Mouse (Mus musculus) erythroblast, embryonic 14.5 days (primary cell): ENCODE results near the gene Oaz3.

Experiments
- GATA1 ChIP-seq: IDR thresholded peaks from 2 replicates; pipeline ENCODE4 v1.6.1; 2012; ENCODE audit warnings: low read length, inconsistent platforms, mixed read lengths
- TAL1 ChIP-seq: IDR thresholded peaks from 3 replicates; pipeline ENCODE4 v1.6.1; 2012; ENCODE audit warnings: low read length, inconsistent platforms, mixed read lengths

DNA sequence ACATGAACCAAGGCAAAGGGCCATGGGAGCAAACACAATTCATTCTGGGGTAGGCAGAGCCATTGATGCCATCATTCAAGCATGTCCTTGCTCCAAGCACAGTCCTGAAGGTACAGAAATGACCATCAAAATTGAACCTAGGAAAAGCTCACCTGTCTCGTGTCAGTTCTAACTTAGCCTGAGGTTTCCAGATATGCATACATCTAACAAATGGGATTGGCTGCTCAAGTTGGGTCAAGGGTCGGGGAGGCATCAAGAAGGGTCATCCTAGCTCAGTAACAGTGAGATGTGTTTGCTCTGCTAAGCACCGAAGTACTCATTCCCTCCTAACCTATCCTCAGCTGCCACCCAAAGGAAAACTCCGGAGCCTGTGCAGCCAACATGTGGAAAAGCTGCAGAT is 46.9 kb downstream of the Oaz3 start:
- TF ChIP-seq GATA1 (no peak), TAL1 (no peak)
